Mouse (Mus musculus) brain, embryonic 18.5 days (tissue): Measurements from ENCODE around the gene Mink1.
"Not testable (repeated sequence)": the region's sequence is repeated elsewhere in the genome, so short reads cannot be mapped to it uniquely, and the experiment has no call there.

Experiments used
- DNase-seq: peaks from one replicate; pipeline ENCODE4 v3.0.0-alpha.2; 2012; ENCODE audit warnings: low read depth, low spot score

Mink1 gene

GRCm38 (mm10) chr11:70562287-70562994, at the start of gene Mink1:
Gene Mink1, plus strand, starts transcription at chr11:70562881.
- DNase-seq = peak; percentile 82

- no peak for DNase-seq
These were observed 49.2 kb upstream of the Mink1 start for GRCm38 (mm10) chr11:70513520-70513919.

- DNase-seq = no peak
These were observed 48.4 kb upstream of the Mink1 start, which contains the start of gene Vmo1 for GRCm38 (mm10) chr11:70514288-70514687. Gene Vmo1, minus strand, starts transcription at chr11:70514616.

DNA sequence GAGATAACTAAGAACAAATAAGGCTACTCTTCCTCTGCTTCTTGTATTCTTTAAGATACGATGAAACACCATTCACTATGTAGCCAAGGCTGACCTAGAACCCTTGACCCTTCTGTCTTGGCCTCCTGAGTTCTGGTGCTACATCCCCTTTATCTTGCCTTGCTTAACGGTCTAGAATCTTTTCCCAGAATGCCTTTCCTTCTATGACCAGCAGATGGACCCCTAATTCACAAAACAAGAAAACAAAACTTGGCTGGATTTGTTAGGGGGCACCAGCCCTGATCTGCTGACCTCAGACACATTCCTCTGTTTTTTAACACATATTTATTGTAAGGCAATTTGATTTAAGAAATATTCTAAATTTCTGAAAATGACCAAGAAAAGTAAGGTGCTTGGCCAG, 46.3 kb upstream of the Mink1 start:
- no peak for DNase-seq

GRCm38 (mm10) chr11:70518436-70518835, 44.2 kb upstream of the Mink1 start:
- DNase-seq = no peak

- DNase-seq = no peak
These were observed 43.8 kb upstream of the Mink1 start, which contains the start of gene Gltpd2 for GRCm38 (mm10) chr11:70518923-70519322. Gene Gltpd2, plus strand, starts transcription at chr11:70519196.

DNA sequence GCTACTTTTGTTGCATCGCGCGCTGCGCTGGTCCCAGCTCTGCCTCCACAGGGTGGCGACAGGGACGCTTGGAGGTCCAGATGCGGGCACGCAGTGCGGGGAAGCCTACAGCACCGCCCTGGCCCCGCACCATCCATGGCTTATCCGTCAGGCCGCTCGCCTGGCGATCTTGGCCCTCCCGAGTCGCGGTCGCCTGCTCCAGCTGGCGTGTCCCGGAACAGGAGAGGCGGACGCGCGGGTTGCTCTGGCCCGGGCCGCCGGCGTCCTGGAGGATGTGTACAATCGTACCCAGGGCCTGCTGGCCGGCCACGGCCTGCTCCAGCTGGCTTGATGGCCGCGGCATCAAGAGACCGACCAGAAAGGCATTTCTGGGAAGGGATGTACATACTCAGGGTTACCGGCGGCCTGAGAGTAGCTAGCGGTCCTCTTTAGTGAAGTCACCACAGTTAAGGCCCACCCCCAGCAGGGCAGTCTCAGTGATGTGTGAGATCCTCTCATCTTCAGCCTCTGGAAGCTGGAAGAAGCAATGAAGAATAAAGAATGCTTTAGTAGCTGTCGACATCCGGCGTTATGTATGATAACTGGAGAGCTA, 42.4 kb upstream of the Mink1 start:
- no peak for DNase-seq

- not testable (repeated sequence) for DNase-seq
These were observed 39.2 kb upstream of the Mink1 start for GRCm38 (mm10) chr11:70523306-70523989.

- no peak for DNase-seq
These were observed 37.9 kb upstream of the Mink1 start for GRCm38 (mm10) chr11:70524782-70525181.

- DNase-seq = peak; percentile 97
These were observed 37.5 kb upstream of the Mink1 start, which contains the start of gene Psmb6 for GRCm38 (mm10) chr11:70525184-70525678. Gene Psmb6, plus strand, starts transcription at chr11:70525367.

DNA sequence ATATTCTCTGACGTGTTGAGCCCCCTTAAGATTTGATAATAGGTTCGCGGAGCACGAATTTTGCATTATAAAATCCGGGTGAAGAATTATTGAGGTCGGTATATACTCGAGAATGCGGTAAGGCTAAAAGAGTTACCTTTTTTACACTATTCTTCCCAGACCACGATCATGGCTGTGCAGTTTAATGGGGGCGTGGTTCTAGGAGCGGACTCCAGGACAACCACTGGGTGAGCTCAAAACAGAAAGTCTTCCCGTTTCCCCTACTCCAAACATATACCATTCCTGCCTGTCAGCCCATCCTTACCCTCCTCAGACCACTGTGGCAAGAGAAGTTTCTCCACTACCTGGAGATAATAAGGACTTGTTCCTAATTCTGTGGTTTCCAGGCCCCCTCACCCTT, 37.0 kb upstream of the Mink1 start:
- no peak for DNase-seq

DNA sequence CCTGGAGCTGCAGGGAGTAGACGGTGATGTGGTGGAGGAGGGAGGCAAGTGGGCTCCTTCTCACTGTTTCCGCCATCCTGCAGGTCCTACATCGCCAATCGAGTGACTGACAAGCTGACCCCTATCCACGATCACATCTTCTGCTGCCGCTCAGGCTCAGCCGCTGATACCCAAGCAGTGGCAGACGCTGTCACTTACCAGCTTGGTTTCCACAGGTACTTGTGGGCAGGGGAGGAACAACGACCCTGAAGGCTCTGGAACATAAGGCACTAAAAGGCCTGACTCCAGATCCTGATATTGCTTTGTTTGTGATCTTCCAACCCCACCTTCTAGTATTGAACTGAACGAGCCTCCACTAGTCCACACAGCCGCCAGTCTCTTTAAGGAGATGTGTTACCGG, 36.5 kb upstream of the Mink1 start:
- DNase-seq = no peak

DNA sequence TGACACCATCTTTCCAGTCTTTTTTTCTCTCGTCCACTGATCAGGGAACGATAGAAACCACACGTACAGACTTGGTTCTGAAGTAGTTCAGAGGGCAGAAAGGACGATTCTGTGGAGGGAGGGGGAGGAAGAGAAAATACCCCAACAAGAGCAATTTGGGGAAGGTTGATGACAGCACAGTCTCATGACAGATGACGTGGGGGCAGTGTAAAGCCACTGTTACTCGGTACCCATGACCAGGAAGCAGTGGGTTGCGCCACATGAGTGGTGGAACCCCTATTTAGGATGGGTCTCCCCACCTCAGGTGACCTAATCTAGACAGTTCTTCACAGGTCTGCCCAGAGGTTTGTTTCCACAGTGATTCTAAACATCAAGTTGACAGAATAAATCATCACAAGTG, 34.1 kb upstream of the Mink1 start:
- DNase-seq = no peak

GRCm38 (mm10) chr11:70531065-70531464, 31.6 kb upstream of the Mink1 start:
- DNase-seq = not testable (repeated sequence)

- DNase-seq = no peak
These were observed 29.8 kb upstream of the Mink1 start, which contains the start of gene Gm40193 for GRCm38 (mm10) chr11:70532839-70533238. Gene Gm40193, minus strand, starts transcription at chr11:70532939.

GRCm38 (mm10) chr11:70539423-70539822, 23.3 kb upstream of the Mink1 start:
- DNase-seq = no peak

- no peak for DNase-seq
These were observed 22.6 kb upstream of the Mink1 start, which contains the start of gene Pld2 for GRCm38 (mm10) chr11:70539877-70540587. Gene Pld2, plus strand, starts transcription at chr11:70540064.

- DNase-seq = no peak
These were observed 21.8 kb upstream of the Mink1 start for GRCm38 (mm10) chr11:70540928-70541327.

GRCm38 (mm10) chr11:70541415-70541814, 21.3 kb upstream of the Mink1 start:
- DNase-seq = no peak

DNA sequence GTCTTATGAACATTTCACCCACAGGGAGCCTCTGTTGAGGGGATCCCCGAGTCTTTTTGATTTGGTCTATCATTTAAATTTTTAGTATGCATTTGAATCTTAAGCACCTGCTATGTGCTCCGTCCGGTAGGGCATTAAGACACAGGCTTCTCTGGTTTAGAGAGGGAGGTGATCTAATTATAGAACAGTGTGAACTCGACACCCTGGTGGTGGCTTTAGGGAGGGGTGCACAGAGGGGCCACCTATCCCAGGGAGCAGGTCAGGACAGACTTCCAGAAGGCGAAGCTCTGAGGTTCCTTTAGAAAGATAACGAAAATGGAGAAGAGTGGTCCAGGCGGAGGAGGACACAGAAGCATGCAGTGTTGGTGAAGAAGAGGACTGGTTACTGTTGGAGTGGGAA, 18.2 kb upstream of the Mink1 start:
- DNase-seq = no peak

GRCm38 (mm10) chr11:70551526-70551925, 11.2 kb upstream of the Mink1 start:
- no peak for DNase-seq

- no peak for DNase-seq
These were observed 8.7 kb upstream of the Mink1 start for GRCm38 (mm10) chr11:70553940-70554339.
